Mouse (Mus musculus): ENCODE data around the gene Pgbd5. TPM values are rescaled to one million over a fixed set of nuclear protein-coding genes. Genes with fewer than 3 reads are reported as not detected.

Gene Pgbd5
- total and polyA plus RNA-seq, 2 experiments from 2014 or later = 13.5 to 77.0 TPM

DNA sequence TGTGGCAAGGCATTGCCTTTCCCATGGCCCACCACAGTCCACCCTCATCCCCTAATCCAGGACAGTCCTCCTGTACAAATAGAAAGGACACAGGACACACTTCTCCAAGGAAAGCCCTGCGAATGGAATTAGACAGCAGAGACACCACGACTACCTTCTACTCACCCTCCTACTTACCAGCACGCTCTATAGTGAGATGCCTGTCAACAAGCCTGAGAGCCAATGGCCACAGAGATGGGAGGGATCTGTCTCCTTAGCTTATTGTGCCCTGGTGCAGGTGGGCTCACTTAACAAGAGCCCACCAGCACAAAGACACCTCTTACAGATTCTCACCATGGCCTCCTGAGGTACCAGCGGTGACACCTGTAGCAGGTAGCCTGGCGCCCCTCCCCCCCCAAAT, 46.4 kb downstream of the Pgbd5 start:
- H3K27me3 ChIP-seq (ENCODE audit: insufficient read depth, low read length) = no peaks in the 10 kb centered on the region
- no peak overlapping the region for H3K27ac ChIP-seq (ENCODE audit: low read depth, low read length)
- no peaks in the 10 kb centered on the region for H3K9me3 ChIP-seq (ENCODE audit: low read length)
- H3K9ac ChIP-seq (replicated peaks; ENCODE audit: low read length, poor library complexity, severe bottlenecking) = no peak overlapping the region
- no peaks in the 10 kb centered on the region for H3K4me1 ChIP-seq (ENCODE audit: insufficient read depth, low read length)
- no peak overlapping the region for H3K4me3 ChIP-seq (ENCODE audit: low read depth, low read length)
- DNase-seq (ENCODE audit: low spot score) = no peak
- H3K4me2 ChIP-seq (ENCODE audit: low read depth, low read length, poor library complexity, severe bottlenecking) = no peak overlapping the region
- 79% methylated on average over 5 of the region's 5 CpGs for WGBS
- no peak for ATAC-seq (ENCODE audit: low FRiP score)
- peaks cover 4% of the 10 kb centered on the region; the same call in 1 of the 2 replicates for H3K36me3 ChIP-seq (ENCODE audit: insufficient read depth, low read length)
- TF ChIP-seq CTCF (IDR thresholded peaks at IDR 0.05) = no peak

GRCm38 (mm10) chr8:124392271-124393012, 47.0 kb downstream of the Pgbd5 start:
- Histone ChIP-seq H3K4me3 (ENCODE audit: low read depth, low read length) (no peak overlapping the region), H3K4me2 (ENCODE audit: low read depth, low read length, poor library complexity, severe bottlenecking) (no peak overlapping the region), H3K9me3 (ENCODE audit: low read length) (no peaks in the 10 kb centered on the region), H3K36me3 (ENCODE audit: insufficient read depth, low read length) (peaks cover 4% of the 10 kb centered on the region; the same call in 1 of the 2 replicates), H3K4me1 (ENCODE audit: insufficient read depth, low read length) (no peaks in the 10 kb centered on the region), H3K9ac (replicated peaks; ENCODE audit: low read length, poor library complexity, severe bottlenecking) (no peak overlapping the region), H3K27ac (ENCODE audit: low read depth, low read length) (no peak overlapping the region), H3K27me3 (ENCODE audit: insufficient read depth, low read length) (no peaks in the 10 kb centered on the region)
- ATAC-seq (ENCODE audit: low FRiP score) (no peak), DNase-seq (ENCODE audit: low spot score) (no peak)
- no peak for TF ChIP-seq CTCF (IDR thresholded peaks at IDR 0.05)
- WGBS = 54% methylated on average over 10 of the region's 10 CpGs

DNA sequence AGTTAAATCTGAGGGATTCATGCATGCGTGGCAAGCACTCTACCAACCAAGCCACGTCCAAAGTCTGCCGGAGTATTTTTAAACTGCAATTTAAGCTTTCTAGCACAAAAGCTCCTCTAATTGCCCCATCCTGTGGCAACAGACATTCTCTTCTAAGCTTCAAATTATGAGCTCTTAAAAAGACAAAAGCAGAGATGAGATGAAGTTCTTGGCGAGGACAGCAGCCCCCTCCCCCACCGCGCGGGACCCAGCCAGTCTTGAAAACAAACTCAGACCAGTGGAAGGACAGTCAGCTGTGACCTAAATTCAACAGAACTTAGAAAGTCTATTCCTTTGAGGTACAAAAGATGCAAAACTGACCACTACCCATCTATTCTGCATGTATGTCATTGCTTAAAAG, 48.3 kb downstream of the Pgbd5 start:
- H3K4me1 ChIP-seq (ENCODE audit: insufficient read depth, low read length) = no peaks in the 10 kb centered on the region
- TF ChIP-seq CTCF (IDR thresholded peaks at IDR 0.05) = no peak
- H3K27ac ChIP-seq (ENCODE audit: low read depth, low read length) = no peak overlapping the region
- 85% methylated on average over 7 of the region's 7 CpGs for WGBS
- no peaks in the 10 kb centered on the region for H3K27me3 ChIP-seq (ENCODE audit: insufficient read depth, low read length)
- H3K36me3 ChIP-seq (ENCODE audit: insufficient read depth, low read length) = peaks cover 4% of the 10 kb centered on the region; the same call in 1 of the 2 replicates
- H3K9ac ChIP-seq (replicated peaks; ENCODE audit: low read length, poor library complexity, severe bottlenecking) = no peak overlapping the region
- H3K4me2 ChIP-seq (ENCODE audit: low read depth, low read length, poor library complexity, severe bottlenecking) = no peak overlapping the region
- ATAC-seq (ENCODE audit: low FRiP score) (no peak), DNase-seq (ENCODE audit: low spot score) (no peak)
- no peak overlapping the region for H3K4me3 ChIP-seq (ENCODE audit: low read depth, low read length)
- no peaks in the 10 kb centered on the region for H3K9me3 ChIP-seq (ENCODE audit: low read length)

DNA sequence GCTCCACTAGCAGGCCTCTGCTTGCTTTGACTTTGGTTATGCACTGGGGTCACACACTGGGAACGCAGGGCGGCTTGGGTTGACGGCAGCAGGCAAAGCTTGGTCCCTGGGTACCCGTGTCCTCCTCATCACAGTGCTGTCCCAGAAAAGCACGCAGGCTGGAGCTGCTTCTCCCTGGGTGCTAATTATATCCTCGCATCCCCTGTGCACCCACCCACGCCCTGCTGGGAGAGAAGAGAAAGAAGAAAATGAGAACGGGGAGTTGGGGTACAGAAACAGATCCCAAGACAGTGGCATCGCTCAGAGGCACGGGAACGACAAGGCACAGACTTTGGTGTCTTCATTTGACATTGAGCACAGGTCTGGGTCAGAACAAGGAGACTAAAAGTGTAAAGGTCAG, 50.0 kb downstream of the Pgbd5 start:
- no peak for DNase-seq (ENCODE audit: low spot score)
- no peak overlapping the region for H3K9ac ChIP-seq (replicated peaks; ENCODE audit: low read length, poor library complexity, severe bottlenecking)
- WGBS = 85% methylated on average over 11 of the region's 11 CpGs
- no peak for ATAC-seq (ENCODE audit: low FRiP score)
- TF ChIP-seq CTCF (IDR thresholded peaks at IDR 0.05) = no peak
- H3K4me3 ChIP-seq (ENCODE audit: low read depth, low read length) = no peak overlapping the region
- H3K4me1 ChIP-seq (ENCODE audit: insufficient read depth, low read length) = no peaks in the 10 kb centered on the region
- no peaks in the 10 kb centered on the region for H3K36me3 ChIP-seq (ENCODE audit: insufficient read depth, low read length)
- H3K4me2 ChIP-seq (ENCODE audit: low read depth, low read length, poor library complexity, severe bottlenecking) = no peak overlapping the region
- no peaks in the 10 kb centered on the region for H3K27me3 ChIP-seq (ENCODE audit: insufficient read depth, low read length)
- H3K9me3 ChIP-seq (ENCODE audit: low read length) = no peaks in the 10 kb centered on the region
- no peak overlapping the region for H3K27ac ChIP-seq (ENCODE audit: low read depth, low read length)

- Histone ChIP-seq H3K27ac (ENCODE audit: low read depth, low read length) (no peak overlapping the region), H3K4me3 (ENCODE audit: low read depth, low read length) (no peak overlapping the region), H3K9ac (replicated peaks; ENCODE audit: low read length, poor library complexity, severe bottlenecking) (no peak overlapping the region), H3K27me3 (ENCODE audit: insufficient read depth, low read length) (no peaks in the 10 kb centered on the region), H3K36me3 (ENCODE audit: insufficient read depth, low read length) (peaks cover 12% of the 10 kb centered on the region; the same call in 1 of the 2 replicates), H3K4me2 (ENCODE audit: low read depth, low read length, poor library complexity, severe bottlenecking) (no peak overlapping the region), H3K4me1 (ENCODE audit: insufficient read depth, low read length) (no peaks in the 10 kb centered on the region), H3K9me3 (ENCODE audit: low read length) (no peaks in the 10 kb centered on the region)
- no peak for TF ChIP-seq CTCF (IDR thresholded peaks at IDR 0.05)
- DNase-seq (ENCODE audit: low spot score) (peak; percentile 66), ATAC-seq (ENCODE audit: low FRiP score) (peak; percentile 45; the same call in 1 of the 2 replicates)
- WGBS = 72% methylated on average over 23 of the region's 23 CpGs
Observed at GRCm38 (mm10) chr8:124386225-124386899, 53.1 kb downstream of the Pgbd5 start.

DNA sequence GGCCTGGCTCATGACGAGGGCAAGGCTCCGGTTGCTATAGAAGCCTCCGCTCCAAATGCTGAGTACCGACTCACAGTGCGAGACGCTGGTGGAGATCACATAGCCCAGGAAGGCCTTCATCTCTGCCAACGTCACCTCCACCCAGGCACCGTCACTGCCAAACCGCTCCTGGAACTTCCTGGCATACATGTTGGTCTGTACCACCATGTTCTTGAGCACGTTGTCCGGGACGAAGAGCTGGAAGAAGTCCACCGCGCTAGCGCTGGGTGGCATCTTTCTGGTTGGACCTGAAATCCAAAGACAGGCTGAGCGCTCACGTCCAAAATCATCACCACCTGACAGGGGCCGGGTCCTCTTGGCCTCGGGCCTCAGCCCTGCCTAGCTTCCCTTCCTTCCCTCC, 55.1 kb downstream of the Pgbd5 start:
- H3K27me3 ChIP-seq (ENCODE audit: insufficient read depth, low read length) = no peaks in the 10 kb centered on the region
- H3K36me3 ChIP-seq (ENCODE audit: insufficient read depth, low read length) = peaks cover 12% of the 10 kb centered on the region; the same call in 1 of the 2 replicates
- WGBS = 95% methylated on average over 19 of the region's 19 CpGs
- no peaks in the 10 kb centered on the region for H3K9me3 ChIP-seq (ENCODE audit: low read length)
- no peak for DNase-seq (ENCODE audit: low spot score)
- H3K4me1 ChIP-seq (ENCODE audit: insufficient read depth, low read length) = no peaks in the 10 kb centered on the region
- H3K4me3 ChIP-seq (ENCODE audit: low read depth, low read length) = no peak overlapping the region
- no peak for ATAC-seq (ENCODE audit: low FRiP score)
- H3K4me2 ChIP-seq (ENCODE audit: low read depth, low read length, poor library complexity, severe bottlenecking) = no peak overlapping the region
- H3K27ac ChIP-seq (ENCODE audit: low read depth, low read length) = no peak overlapping the region
- no peak overlapping the region for H3K9ac ChIP-seq (replicated peaks; ENCODE audit: low read length, poor library complexity, severe bottlenecking)
- TF ChIP-seq CTCF (IDR thresholded peaks at IDR 0.05) = no peak
